Mouse (Mus musculus) embryo, embryonic 11 days (tissue): Measurements from ENCODE around the gene Rpa1.
"Not testable (repeated sequence)": the region's sequence is repeated elsewhere in the genome, so short reads cannot be mapped to it uniquely, and the experiment has no call there.

ENCODE experiments used
- DNase-seq: peaks from one replicate; pipeline ENCODE4 v3.0.0-alpha.2; 2015

Rpa1 gene

DNA sequence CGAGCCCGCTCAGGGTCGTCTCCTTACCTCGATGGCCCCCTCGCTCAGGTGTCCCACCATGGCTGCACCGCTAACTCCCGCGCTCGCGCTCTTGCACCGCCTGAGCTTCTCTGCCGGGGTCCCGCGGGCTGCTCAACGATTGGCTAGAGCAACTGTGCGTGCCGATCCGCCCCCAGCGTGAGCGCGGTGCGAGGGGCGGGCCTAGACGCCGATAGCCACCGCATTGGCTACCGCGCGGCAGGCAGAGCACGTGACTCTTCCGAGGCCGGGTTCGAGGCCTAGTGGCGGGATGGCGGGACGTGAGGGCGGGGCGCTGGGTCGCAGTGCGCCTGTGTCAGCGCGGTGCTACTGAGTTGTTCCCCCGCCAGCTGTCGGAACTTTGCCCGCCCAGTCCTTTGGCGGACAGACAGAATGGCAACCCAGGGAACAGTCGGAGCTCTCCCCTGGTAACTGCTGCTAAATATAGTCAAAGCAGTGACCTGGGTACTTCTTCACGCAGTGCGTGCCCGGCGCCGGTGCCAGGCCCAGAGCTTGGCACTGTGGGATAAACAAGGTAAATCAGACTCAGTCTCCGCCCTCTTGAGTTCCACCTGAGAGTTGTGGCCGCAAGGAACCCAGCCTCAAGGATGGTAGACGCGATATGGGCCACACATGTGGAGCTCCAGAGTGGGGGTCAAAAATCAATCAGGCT, at the start of gene Rpa1, which contains the start of gene Smyd4:
Gene Rpa1, minus strand, starts transcription at position 126 of the 691 bp plus-strand sequence.
Gene Smyd4, plus strand, starts transcription at position 235 of the 691 bp plus-strand sequence.
- peak; percentile 99 for DNase-seq

DNA sequence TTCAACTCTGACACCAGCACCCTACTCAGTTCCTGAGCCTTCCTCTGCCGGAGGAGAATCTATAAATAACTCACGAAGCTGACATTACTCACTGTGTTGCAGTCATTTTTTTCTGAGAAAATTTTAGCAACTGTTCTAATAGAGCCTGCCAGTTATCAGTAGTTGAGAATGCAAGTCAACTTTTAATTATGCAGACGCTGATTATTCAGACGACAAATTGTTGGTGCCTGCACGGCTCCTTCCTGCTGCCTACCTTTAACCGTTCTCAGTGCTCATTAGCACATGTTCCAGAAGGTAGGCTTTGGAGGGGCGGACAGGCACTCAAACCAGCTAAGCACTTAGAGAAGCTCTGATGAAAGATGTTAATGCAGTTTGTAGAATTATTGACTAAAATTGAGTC, 49.3 kb upstream of the Rpa1 start:
- no peak for DNase-seq

DNA sequence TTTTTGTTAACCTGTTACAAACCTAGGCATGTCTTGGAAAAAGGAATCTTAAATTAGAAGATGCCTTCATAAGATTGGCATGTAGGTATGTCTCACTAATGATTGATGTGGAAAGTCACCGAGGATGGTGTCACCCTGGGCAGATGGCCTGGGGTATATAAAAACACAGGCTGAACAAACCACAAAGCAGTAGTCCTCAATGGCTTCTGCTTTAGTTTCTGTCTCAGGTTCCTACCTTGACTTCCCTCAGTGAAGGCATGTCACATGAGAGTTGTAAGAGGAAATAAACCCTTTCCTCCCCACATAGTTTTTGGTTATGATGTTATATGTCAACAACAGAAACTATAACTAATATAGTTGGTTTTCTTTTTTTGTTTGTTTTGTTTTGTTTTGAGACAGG, 47.5 kb upstream of the Rpa1 start:
- DNase-seq = no peak

DNA sequence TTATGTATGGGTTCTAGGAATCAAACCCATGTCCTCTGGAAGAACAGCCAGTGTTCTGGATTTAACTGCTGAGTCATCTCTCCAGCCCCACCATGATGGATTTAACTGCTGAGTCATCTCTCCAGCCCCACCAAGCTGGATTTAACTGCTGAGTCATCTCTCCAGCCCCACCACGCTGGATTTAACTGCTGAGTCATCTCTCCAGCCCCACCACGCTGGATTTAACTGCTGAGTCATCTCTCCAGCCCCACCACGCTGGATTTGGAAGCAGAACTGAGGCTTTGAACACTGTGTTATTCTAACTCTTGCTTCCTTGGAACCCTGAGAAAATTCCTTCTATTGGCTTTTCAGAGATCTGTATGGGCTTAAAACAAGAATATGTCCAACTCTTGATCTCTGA, 35.4 kb upstream of the Rpa1 start:
- not testable (repeated sequence) for DNase-seq

DNA sequence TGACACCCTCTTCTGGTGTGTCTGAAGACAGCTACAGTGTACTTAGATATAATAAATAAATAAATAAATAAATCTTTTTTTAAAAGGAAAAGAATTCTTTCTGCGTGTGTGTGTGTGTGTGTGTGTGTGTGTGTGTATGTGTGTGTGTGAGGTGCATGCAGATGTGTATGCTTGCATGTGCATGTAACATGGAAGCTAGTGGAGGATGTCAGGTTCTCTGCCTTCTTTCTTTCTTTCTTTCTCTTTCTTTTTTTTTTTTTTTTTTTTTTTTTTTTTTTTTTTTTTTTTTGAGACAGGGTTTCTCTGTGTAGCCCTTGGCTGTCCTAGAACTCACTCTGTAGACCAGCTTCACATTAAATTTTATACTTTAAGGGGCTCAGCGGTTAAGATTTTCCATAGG, 30.7 kb upstream of the Rpa1 start:
- not testable (repeated sequence) for DNase-seq

DNA sequence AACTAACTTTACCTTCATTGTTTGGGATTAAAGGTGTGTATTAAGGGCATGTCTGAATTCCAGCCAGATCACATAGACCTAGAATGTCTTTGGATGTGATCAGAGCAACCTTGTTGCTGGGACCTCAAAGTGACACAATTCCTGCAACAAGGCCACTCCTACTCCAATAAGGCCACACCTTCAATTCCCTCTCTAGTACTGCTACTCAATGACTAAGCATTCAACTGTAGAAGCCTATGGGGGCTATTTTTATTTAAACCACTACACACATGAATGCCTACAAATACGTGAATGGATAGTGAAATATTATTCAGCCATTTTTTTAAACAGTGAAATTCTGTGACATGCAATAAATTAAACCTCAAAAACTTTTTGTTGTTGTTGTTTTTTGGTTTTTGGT, 29.0 kb upstream of the Rpa1 start:
- DNase-seq = no peak

DNA sequence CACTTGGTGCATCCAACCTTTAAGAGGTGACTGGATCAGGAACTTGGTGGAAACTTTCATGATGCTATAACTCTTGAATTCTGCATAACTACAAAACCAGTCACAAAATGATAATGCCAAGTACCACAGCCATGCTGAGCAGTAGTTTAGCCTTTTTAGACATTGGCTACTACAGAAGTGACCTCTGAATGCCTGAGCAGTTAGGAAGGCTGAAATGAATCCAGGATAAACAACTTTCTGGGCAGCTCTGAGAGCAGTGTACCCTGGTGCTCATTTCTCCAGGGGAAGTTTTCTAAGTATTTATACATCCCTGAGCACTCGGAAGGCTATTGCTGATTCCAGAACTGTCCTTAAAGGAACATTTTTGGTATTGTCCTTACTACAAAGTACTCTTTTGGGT, 7.4 kb upstream of the Rpa1 start:
- no peak for DNase-seq

DNA sequence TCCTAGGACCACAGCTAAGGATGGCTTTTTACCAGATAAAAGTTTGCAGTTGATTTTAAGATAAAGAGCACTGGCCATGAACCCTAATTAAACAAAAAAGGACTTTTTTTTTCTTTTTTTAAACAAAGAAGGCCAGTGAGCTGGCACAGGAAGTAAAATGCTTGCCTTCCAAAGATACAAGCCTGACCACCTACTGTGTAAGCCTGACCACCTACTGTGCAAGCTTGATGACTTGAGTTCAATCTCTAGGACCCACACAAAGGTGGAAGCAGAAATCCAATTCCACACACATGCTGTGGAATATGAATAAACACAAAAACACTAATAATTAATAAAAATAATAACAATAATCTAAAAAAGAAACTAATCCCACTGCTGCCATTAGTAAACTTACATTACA, 3.1 kb upstream of the Rpa1 start:
- no peak for DNase-seq

DNA sequence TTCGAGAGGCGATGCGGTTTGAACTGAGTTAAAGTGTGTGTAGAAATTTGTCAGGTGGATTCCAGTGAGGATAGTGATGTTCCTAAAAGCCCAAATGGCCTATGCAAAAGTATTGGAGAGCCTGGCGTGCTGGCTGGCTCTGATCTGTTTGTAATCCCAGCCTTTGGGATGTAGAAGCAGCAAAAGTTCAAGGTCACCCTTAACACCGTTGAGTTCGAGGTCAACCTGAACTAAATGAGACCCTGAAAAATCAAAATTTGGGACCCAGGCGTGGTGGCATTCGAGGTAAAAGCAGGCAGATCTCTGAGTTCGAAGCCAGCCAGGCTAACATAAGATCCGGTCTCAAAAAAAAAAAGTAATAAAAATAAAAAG, 752 bp upstream of the Rpa1 start:
- DNase-seq = no peak

DNA sequence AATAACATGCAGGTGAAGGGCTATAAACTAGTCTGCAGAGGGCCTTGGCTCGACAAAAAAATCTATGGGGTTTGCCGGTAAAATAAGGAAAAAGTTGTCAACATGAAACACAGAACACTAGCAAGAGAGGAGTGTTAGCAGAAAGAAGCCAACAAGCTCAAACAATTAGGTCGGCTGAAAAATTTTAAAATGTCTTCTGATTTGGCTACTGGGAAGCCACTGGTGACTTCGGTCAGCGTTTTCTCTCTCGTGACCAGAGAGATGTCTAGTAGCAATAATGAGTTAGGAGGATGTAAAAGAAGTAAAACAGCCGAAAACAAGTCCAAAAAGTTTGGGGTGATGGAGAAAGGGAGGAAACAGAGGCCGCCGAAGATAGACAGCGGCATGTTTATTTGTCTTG, 528 bp downstream of the Rpa1 start:
- DNase-seq = no peak

DNA sequence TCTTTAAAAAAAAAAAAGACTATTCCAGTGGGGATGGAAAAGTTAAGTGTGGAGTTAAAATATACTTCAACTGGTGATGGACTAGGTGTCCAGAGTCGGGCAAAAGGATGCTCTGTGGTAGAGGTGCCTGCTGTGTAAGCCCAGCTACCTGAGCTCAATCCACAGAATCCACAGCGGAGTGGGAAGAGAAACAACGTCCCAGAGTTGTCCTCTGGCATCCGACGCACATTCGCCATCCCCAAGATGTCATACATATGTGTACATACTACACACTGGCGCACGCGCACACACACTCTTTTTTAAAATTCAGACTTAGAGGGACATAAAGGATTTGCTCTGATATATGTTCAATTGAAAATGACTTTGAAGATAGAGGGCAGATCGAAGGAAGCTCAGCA, 937 bp downstream of the Rpa1 start:
- no peak for DNase-seq

DNA sequence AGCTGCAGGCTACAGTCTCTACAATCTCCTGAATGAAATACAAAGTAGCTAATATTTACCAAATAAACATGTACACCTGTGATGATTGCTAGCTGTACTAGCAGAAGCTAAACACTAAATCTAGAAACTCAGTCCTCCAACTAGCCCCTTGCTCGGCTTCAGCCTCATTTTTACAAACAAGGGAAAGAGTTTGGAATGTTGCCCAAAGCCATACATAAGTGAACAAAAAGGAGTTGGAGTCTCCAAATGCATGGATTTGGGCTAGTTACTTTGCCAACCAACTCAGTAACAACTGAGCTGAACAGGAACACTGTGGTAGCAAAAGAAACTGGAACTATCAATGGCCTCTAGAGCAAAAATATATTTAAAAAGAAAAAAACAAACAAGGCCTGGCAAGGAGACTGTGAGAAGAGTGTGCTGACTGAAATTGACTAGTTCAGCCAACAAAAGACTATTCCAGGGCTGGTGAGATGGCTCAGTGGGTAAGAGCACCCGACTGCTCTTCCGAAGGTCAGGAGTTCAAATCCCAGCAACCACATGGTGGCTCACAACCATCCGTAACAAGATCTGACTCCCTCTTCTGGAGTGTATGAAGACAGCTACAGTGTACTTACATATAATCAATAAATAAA, 1.5 kb downstream of the Rpa1 start:
- no peak for DNase-seq

DNA sequence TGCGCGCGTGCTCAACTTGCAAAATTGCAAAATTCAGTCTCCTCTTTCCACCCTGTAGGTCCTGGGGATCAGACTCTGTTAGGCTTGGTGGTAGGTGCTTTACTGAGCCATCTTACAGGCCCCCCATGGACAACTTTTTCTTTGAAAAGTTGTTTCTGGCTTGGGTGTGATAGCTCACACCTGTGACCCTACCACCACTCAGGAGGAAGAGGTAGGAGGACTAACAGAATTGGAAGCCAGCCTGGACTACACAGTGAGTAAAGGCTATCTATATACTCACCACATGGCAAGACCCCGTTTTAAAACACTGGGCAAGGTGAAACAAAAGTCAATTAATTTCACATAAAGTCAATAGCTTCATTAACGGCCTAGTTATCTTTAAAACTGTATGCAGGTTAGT, 3.4 kb downstream of the Rpa1 start:
- DNase-seq = no peak

DNA sequence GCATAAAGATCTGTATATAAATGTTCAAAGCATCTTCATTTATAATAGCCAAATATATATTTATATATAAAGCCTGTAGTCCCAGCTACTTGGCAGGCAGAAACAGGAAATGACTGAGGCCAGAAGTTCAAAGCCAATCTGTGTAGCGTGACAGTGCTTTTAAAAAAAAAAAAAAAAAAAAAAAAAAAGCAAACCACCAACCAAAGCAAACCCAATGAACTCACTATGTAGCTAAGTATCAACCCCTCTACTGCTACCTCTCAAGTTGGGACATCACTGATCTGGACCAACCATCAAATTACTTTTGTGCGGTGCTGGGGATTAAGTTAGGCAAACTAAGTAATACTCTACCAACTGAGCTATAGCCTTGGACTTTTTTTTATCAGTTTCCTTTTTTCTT, 4.0 kb downstream of the Rpa1 start:
- DNase-seq = no peak

DNA sequence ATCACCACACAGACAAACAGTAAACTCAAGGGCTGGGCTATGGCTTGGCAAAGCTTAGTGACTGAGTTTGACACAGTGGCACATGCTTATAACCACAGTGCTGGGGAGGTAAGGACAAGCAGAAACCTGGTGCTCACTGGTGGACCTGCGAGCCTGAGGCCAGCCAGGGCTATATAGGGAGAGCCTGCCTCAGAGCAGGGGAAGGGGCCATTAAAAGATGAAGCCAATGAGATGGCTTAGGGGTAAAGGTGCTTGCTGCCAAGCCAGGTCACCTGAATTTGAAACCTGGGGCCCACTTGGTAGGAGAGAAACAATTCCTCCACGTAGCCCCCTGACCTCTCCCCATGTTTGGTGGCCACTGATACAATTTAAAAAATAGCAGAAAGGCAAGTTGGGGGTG, 5.0 kb downstream of the Rpa1 start:
- DNase-seq = no peak

DNA sequence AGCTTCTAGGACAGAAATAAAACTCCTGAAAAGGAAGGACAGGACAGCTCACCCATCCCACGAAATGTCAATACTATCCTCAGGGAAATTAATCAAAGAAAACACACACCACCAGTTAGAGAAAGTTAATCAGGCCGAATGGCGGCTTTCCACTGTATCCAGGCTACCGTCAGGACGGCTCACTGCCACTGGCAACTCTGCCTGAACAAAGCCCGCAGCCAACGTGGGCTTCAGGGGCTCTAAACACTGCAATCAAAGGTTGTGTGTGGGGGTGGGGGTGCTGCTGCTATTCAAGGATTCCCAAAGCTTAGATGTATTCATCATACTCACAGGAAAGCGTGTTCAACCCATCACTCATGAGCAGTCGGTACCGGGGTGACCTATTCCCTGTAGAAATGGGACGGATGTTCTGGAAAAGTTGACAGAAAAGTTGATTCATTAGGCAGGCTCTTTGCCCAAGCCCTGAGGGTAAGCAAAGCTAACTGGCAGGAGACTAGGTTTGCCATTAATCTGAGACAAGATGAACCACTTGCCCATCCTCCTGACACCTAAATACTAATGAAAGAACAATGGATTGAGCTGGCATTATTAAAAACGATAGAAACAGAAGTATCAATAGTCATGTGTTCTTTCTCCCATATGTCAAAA, 7.3 kb downstream of the Rpa1 start:
- no peak for DNase-seq

DNA sequence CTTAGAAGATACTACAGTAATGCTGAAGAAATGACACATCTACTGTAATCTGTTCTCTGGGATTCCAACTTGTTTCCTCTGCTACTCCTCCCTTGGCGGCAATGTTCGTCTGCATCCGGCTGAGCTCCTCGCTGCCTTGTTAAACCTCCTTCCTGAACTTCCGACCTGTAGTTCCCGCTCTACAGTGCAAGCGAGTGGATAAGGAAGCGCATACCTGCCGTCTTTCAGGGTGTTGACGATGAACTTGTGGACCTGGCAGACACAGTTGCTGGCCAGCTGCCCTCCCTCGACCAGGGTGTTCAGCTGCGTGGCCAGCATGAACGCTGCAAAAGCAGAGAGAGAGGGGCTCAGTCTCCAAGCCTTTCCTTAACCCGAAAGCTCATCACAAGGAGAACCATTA, 8.0 kb downstream of the Rpa1 start:
- DNase-seq = no peak

DNA sequence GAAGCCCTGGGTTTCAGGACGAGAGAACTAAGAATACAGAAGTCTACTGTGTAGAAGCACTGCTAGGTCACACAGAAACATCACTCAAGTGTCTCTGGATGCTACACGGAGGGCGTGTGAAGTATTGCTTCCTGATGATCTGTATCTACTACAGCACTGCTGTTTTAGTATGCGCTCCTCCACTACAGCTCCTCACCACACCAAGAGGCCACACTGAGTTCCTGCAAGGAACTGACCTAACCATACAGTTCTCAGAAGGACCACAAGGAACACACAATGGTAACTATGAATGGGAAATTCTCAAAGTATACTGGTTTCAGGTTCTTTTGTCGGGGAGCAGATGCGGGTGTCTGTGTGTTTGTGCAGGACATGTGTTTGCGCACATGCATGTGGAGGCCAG, 10.9 kb downstream of the Rpa1 start:
- DNase-seq = no peak

DNA sequence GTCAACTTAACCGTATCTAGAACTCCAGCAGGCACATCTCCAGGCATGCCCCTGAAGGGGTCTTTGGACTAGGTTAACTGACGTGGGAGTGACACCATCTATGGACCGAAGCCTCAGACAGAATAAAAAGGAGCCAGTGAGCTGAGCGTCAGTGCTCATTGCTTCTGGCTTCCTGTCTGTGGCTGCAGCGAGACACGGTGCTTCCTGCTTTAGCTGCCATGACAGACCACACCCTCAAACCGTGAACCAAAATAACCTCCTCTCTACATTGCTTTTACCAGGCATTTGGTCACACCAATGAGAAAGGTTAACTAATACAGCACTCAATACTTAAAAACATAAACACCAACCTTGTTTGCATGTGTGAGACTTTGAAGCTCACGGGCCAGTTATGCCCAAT, 11.4 kb downstream of the Rpa1 start:
- no peak for DNase-seq

DNA sequence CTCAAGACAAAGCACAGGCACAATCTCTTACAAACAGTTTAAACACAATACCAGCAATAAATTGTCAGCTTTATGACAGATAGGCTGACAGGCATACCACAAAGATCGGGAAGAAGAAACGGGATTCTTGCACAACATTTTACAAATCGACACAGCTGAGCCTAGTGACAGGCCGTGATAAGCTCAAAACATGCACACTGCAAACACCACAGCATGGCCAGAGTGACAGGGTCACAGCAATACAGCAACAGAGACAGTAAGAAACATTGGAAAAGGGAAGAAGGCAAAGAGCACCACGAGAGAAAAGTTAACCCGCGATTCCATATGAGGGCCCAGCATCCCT, 22.2 kb downstream of the Rpa1 start:
- DNase-seq = no peak

DNA sequence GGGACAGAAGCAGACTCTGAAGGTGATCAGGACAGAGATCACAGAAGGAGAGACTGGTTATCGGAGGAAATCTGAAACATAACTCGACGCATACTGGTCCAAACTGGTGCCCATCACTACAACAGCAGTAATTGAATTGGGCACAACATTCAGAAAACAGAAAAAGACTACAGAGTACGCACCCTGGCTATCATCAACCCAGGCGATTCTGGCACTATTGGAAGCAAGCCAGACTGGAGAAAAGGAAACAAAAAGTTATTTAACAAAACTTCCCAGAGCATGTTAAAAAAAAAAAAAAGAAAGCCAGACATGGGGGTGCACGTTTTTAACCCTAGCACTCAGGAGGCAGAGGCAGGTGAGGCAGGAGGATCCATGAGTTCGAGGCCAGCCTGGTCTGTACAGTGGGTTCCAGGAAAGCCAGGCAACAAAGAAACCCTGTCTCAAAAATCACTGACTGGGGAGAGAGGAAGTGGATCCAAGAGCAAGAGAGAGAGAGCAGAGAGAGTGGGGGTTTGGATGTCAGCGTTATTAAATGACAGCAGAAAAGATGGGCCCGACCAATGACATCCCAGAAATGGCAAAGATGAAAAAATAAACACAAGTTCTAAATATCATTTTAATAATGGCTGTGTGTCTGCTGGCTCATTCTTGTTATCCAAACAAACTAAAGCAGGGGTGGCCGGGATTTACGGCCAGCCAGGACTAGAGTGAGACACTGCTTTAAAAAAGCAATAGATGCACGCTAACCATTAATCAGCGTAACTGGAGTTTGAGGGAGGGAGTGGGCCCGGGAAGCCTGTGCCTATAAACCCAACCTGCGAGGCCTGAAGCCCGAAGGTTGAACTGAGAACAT, 22.8 kb downstream of the Rpa1 start:
- DNase-seq = no peak

DNA sequence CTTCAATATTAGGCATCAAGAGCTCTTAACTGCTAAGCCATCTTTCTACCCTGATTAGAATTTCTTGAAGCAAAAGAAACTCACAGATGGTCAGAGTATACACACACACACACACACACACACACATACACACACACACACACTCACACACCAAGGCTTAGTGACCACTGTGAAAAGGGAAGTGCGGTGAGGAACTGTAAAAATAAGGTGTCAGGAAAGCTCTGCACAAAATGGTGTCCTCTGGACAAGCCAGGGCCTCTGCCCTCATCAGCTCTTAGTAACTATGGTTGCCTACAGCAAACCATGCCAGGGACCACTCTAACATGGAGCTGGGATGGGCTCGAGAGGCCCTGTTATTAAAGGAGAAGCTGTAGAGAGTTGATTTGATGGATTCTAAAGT, 23.7 kb downstream of the Rpa1 start:
- DNase-seq = no peak

DNA sequence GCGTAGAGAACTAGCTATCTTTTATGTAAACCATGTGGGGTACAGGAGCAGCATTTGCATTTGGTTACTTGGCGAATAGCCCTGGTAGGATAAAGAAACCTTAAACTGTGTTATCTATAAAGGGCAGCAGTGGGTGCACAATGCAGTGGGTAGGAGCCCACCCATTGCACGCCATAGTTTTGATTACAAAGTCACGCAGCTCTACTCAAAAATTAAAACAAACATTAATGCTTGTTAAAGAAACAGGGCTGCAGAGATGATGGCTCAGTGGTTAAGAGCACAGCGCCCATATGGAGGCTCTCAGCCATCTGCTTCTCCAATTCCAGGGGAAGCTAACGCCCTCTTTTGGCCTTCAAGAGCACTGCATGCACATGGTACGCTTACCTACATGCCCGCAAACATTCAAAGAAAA, 24.8 kb downstream of the Rpa1 start:
- DNase-seq = no peak

DNA sequence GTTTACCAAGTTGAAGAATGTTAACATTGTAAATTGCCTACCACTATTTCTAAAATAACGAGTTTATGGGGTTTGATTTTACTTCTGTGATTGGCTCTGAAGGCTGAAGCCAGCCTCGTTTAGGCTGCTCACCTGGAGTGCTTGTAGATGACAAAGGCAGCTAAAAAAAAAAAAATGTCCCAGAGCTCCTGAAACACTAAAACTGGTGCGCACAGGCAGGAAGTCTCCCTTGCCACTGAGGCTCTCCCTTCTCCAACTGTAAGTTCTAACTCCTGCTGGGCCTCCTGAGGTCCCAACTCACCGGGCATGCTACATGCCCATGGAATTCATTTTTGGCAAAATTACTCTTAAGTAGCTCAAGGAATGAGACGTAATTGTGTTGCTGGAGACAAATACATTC, 28.9 kb downstream of the Rpa1 start:
- DNase-seq = no peak
